Mouse (Mus musculus) B cell, adult 67 days (primary cell): ENCODE data around the gene Ing4. TPM values are rescaled to one million over a fixed set of nuclear protein-coding genes. Genes with fewer than 3 reads are reported as not detected.

ENCODE experiments used
- total RNA-seq, 2 experiments: library from RNA; stranded (reverse); gene quantifications; 4 replicates each; pipeline ENCODE4 v1.2.4; 2023

Ing4 gene
- 100 to 1,000 TPM in 1 of 2 experiments, 10 to 100 TPM in 1; 97.1 to 108 TPM for total RNA-seq

GRCm38 (mm10) chr6:125039533-125040153 lies at the start of gene Ing4:
Gene Ing4, plus strand, starts transcription at chr6:125039760.

GRCm38 (mm10) chr6:124996551-124997501 lies 42.7 kb upstream of the Ing4 start, which contains the start of gene Pianp:
Gene Pianp, plus strand, starts transcription at chr6:124996694.

GRCm38 (mm10) chr6:125009129-125009180 lies 30.6 kb upstream of the Ing4 start, which contains the start of gene Zfp384:
Gene Zfp384, plus strand, starts transcription at chr6:125009145.

GRCm38 (mm10) chr6:125049678-125050077 lies 10.1 kb downstream of the Ing4 start, which contains the start of gene Acrbp:
Gene Acrbp, plus strand, starts transcription at chr6:125049689.

GRCm38 (mm10) chr6:125067571-125067995 lies 28.0 kb downstream of the Ing4 start, which contains the start of gene Lpar5:
Gene Lpar5, plus strand, starts transcription at chr6:125067920.

GRCm38 (mm10) chr6:125095391-125096278 lies 56.1 kb downstream of the Ing4 start, which contains the start of gene Chd4:
Gene Chd4, plus strand, starts transcription at chr6:125095981.

Other genes with a start within 250 kb of the Ing4 start
- gene Spsb2, start 231.1 kb upstream of the Ing4 start, total RNA-seq = 1 to 10 TPM; 7.1 to 8.9 TPM
- 10 to 100 TPM; 54.5 to 58.7 TPM for gene Tpi1, start 225.5 kb upstream of the Ing4 start, total RNA-seq
- gene Usp5, start 210.3 kb upstream of the Ing4 start, total RNA-seq = 10 to 100 TPM; 84.4 to 95.0 TPM
- 1 to 10 TPM; 1.8 to 4.2 TPM for gene Cdca3, start 210.2 kb upstream of the Ing4 start, total RNA-seq
- gene Gnb3, start 199.5 kb upstream of the Ing4 start, total RNA-seq = under 1 TPM in 1 of 2 experiments, not detected in 1; 0.30 TPM
- not detected for gene P3h3, start 182.0 kb upstream of the Ing4 start, total RNA-seq
- gene Gpr162, start 175.8 kb upstream of the Ing4 start, total RNA-seq = under 1 TPM; 0.15 to 0.47 TPM
- gene Cd4, start 151.5 kb upstream of the Ing4 start, total RNA-seq = under 1 TPM; 0.36 to 0.61 TPM
- under 1 TPM; 0.27 to 0.44 TPM for gene Lag3, start 128.1 kb upstream of the Ing4 start, total RNA-seq
- 10 to 100 TPM; 40.0 to 57.1 TPM for gene Ptms, start 119.7 kb upstream of the Ing4 start, total RNA-seq
- 100 to 1,000 TPM; 103 to 117 TPM for gene Mlf2, start 108.4 kb upstream of the Ing4 start, total RNA-seq
- gene Cops7a, start 74.2 kb upstream of the Ing4 start, total RNA-seq = 10 to 100 TPM; 56.3 to 59.5 TPM
- under 1 TPM; 0.27 to 0.55 TPM for gene Pianp, start 43.1 kb upstream of the Ing4 start, total RNA-seq
- gene Zfp384, start 30.6 kb upstream of the Ing4 start, total RNA-seq = 100 to 1,000 TPM in 1 of 2 experiments, 10 to 100 TPM in 1; 96.6 to 114 TPM
- gene Acrbp, start 9.9 kb downstream of the Ing4 start, total RNA-seq = 10 to 100 TPM; 19.3 to 21.8 TPM
- gene Lpar5, start 28.2 kb downstream of the Ing4 start, total RNA-seq = 10 to 100 TPM; 20.3 to 22.2 TPM
- gene Chd4, start 56.2 kb downstream of the Ing4 start, total RNA-seq = 100 to 1,000 TPM; 359 to 376 TPM
- gene Nop2, start 92.1 kb downstream of the Ing4 start, total RNA-seq = 10 to 100 TPM; 36.5 to 40.2 TPM
- 10 to 100 TPM; 40.3 to 48.0 TPM for gene Iffo1, start 105.5 kb downstream of the Ing4 start, total RNA-seq
- gene Gapdh, start 126.7 kb downstream of the Ing4 start, total RNA-seq = 100 to 1,000 TPM; 404 to 406 TPM
- gene Ncapd2, start 151.9 kb downstream of the Ing4 start, total RNA-seq = 10 to 100 TPM; 48.4 to 60.1 TPM
- 10 to 100 TPM; 31.0 to 32.7 TPM for gene Mrpl51, start 152.0 kb downstream of the Ing4 start, total RNA-seq
- gene Vamp1, start 175.8 kb downstream of the Ing4 start, total RNA-seq = 10 to 100 TPM; 74.4 to 91.1 TPM
- gene Tapbpl, start 192.1 kb downstream of the Ing4 start, total RNA-seq = 10 to 100 TPM; 27.1 to 28.1 TPM
- gene Cd27, start 197.2 kb downstream of the Ing4 start, total RNA-seq = 1 to 10 TPM in 1 of 2 experiments, under 1 TPM in 1; 0.68 to 3.3 TPM
- not detected for gene Tuba3a, start 246.3 kb downstream of the Ing4 start, total RNA-seq